Mouse (Mus musculus): Measurements from ENCODE around the gene Scn11a. TPM values are rescaled to one million over a fixed set of nuclear protein-coding genes. Genes with fewer than 3 reads are reported as not detected.

Gene Scn11a
- total and polyA plus RNA-seq, 3 experiments = under 0.01 TPM; not detected in 2

DNA sequence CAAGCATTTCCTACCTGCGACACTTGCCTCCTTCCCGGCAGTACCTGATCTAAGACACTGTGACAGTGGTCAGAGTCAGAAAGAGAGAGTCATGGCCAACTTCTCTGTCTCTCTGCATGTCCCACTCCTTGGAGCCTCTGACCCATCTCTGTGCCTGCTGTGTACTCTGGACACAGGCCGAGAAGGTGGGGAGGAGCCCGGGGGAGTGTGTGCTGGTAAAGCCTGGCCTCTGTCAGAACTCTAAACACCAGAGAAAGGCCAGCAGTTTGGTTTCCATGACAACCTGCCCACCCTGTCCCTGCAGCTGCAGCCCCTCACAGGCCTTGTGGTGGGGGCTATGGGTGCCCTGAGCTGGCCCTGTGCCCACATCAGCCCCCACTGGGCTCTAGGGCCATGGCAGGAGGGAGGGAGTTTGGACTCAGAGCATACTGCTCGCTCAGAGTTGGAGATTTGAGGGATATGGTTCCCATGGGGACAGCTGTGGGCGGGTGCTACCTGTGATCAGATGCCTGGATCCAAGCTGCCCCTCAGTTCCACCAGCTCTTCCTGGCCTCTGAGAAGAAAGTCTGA lies 99.9 kb downstream of the Scn11a start:
- no peak for ATAC-seq (ENCODE audit: extremely low read depth, insufficient number of reproducible peaks, low FRiP score, poor library complexity, severe bottlenecking)
- H3K4me3 ChIP-seq (ENCODE audit: low read depth, low read length) = no peak overlapping the region; the same call in 1 of the 2 replicates
- H3K4me1 ChIP-seq (ENCODE audit: insufficient read depth, low read depth, low read length) = no peaks in the 10 kb centered on the region
- DNase-seq (ENCODE audit: low spot score) = no peak
- H3K27me3 ChIP-seq (ENCODE audit: insufficient read depth, low read length) = no peaks in the 10 kb centered on the region
- no peak for TF ChIP-seq CTCF (IDR thresholded peaks at IDR 0.05; ENCODE audit: low read depth, low read length)
- no peak for TF ChIP-seq POLR2AphosphoS5 (IDR thresholded peaks at IDR 0.05; ENCODE audit: insufficient replicate concordance, low read depth, low read length)
- TF ChIP-seq GATA1 (IDR thresholded peaks at IDR 0.05; ENCODE audit: borderline replicate concordance, low read length) = no peak
- TF ChIP-seq GATA2 (IDR thresholded peaks at IDR 0.05; ENCODE audit: borderline replicate concordance, low read depth, low read length) = no peak
- no peak for TF ChIP-seq TAL1 (conservative IDR thresholded peaks at IDR 0.05; ENCODE audit: low read depth, low read length)
- no peaks in the 10 kb centered on the region for H3K36me3 ChIP-seq (replicated peaks)
- peaks cover 88% of the 10 kb centered on the region for H3K9me3 ChIP-seq (replicated peaks)

DNA sequence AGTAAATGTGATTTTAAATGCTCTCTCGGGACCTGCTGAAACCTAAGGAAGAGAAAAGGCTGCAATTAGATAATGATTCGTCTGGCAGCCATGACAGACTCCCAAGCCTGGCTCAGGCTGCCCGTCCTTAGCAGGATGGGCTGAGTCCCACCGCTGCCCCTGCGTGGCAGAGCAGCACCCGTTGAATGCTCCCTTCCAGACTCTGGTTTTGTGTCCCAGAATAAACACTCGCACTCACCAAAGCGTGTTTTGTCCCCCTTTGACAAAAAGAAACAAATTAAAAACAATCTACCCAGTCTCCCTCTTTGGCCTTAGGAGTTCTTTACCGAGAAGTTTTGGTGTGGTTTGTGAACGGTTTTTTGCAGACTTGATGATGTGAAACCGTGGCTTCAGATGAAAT lies 106.0 kb downstream of the Scn11a start, which contains the start of gene Scn10a:
Gene Scn10a, minus strand, starts transcription at position 101 of the 400 bp plus-strand sequence.
- Histone ChIP-seq H3K27me3 (ENCODE audit: insufficient read depth, low read length) (no peaks in the 10 kb centered on the region), H3K9me3 (replicated peaks) (peaks cover 79% of the 10 kb centered on the region), H3K4me1 (ENCODE audit: insufficient read depth, low read depth, low read length) (no peaks in the 10 kb centered on the region), H3K36me3 (replicated peaks) (no peaks in the 10 kb centered on the region), H3K4me3 (ENCODE audit: low read depth, low read length) (no peak within 1 kb of the TSS)
- ATAC-seq (ENCODE audit: extremely low read depth, insufficient number of reproducible peaks, low FRiP score, poor library complexity, severe bottlenecking) (no peak), DNase-seq (ENCODE audit: low spot score) (no peak)
- TF ChIP-seq GATA2 (IDR thresholded peaks at IDR 0.05; ENCODE audit: borderline replicate concordance, low read depth, low read length) = no peak
- TF ChIP-seq POLR2AphosphoS5 (IDR thresholded peaks at IDR 0.05; ENCODE audit: insufficient replicate concordance, low read depth, low read length) = no peak
- TF ChIP-seq CTCF (IDR thresholded peaks at IDR 0.05; ENCODE audit: low read depth, low read length) = no peak
- TF ChIP-seq GATA1 (IDR thresholded peaks at IDR 0.05; ENCODE audit: borderline replicate concordance, low read length) = no peak
- no peak for TF ChIP-seq TAL1 (conservative IDR thresholded peaks at IDR 0.05; ENCODE audit: low read depth, low read length)

DNA sequence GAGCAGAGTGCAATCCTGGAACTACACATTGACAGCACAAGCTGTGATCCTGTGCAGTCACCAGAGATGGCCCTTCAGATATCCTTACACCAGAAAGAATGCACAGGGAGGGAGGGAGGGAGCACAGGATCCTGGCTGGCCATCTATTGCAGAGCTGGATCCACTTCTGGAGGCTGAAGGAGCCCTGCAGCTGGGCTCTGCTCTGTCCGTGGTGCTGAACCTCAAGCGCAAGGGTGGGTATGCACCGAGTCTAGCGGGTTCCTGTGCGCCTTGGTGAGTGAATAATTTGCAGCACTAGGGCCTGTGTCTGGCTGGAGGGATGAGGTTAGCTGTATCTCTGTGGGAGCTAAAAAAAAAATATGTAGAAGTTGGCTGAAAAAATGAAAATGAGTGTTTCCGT lies 118.6 kb downstream of the Scn11a start:
- TF ChIP-seq GATA2 (IDR thresholded peaks at IDR 0.05; ENCODE audit: borderline replicate concordance, low read depth, low read length) (no peak), GATA1 (IDR thresholded peaks at IDR 0.05; ENCODE audit: borderline replicate concordance, low read length) (no peak), CTCF (IDR thresholded peaks at IDR 0.05; ENCODE audit: low read depth, low read length) (no peak), POLR2AphosphoS5 (IDR thresholded peaks at IDR 0.05; ENCODE audit: insufficient replicate concordance, low read depth, low read length) (no peak), TAL1 (conservative IDR thresholded peaks at IDR 0.05; ENCODE audit: low read depth, low read length) (no peak)
- ATAC-seq (ENCODE audit: extremely low read depth, insufficient number of reproducible peaks, low FRiP score, poor library complexity, severe bottlenecking) (no peak), DNase-seq (ENCODE audit: low spot score) (no peak)
- H3K4me3 ChIP-seq (ENCODE audit: low read depth, low read length) = no peak overlapping the region
- no peaks in the 10 kb centered on the region for H3K27me3 ChIP-seq (ENCODE audit: insufficient read depth, low read length)
- H3K9me3 ChIP-seq (replicated peaks) = peaks cover 74% of the 10 kb centered on the region
- no peaks in the 10 kb centered on the region for H3K4me1 ChIP-seq (ENCODE audit: insufficient read depth, low read depth, low read length)
- no peaks in the 10 kb centered on the region for H3K36me3 ChIP-seq (replicated peaks)

Other genes with a start within 250 kb of the Scn11a start
- gene Scn5a, start 246.4 kb downstream of the Scn11a start, total RNA-seq (2014; fragmentation: Nextera tagmentation) = not detected in 2 replicates
- under 0.01 and 0.27 TPM in 2 replicates for gene Scn5a, start 246.4 kb downstream of the Scn11a start, total RNA-seq (2017)
- not detected in 2 replicates for gene Scn5a, start 246.4 kb downstream of the Scn11a start, polyA plus RNA-seq (2012)
- gene Scn10a, start 106.1 kb downstream of the Scn11a start, total RNA-seq (2014; fragmentation: Nextera tagmentation) = not detected in 2 replicates
- 0.06 and 0.11 TPM in 2 replicates for gene Scn10a, start 106.1 kb downstream of the Scn11a start, total RNA-seq (2017)
- gene Scn10a, start 106.1 kb downstream of the Scn11a start, polyA plus RNA-seq (2012) = not detected in 2 replicates
- 99.9 and 111 TPM in 2 replicates for gene Wdr48, start 69.4 kb upstream of the Scn11a start, total RNA-seq (2014; fragmentation: Nextera tagmentation)
- gene Wdr48, start 69.4 kb upstream of the Scn11a start, total RNA-seq (2017) = 52.7 and 55.1 TPM in 2 replicates
- gene Wdr48, start 69.4 kb upstream of the Scn11a start, polyA plus RNA-seq (2012) = 11.3 and 14.5 TPM in 2 replicates
- 9.7 and 11.0 TPM in 2 replicates for gene Gorasp1, start 112.1 kb upstream of the Scn11a start, total RNA-seq (2014; fragmentation: Nextera tagmentation)
- gene Gorasp1, start 112.1 kb upstream of the Scn11a start, total RNA-seq (2017) = 4.8 and 7.4 TPM in 2 replicates
- 15.4 and 18.3 TPM in 2 replicates for gene Gorasp1, start 112.1 kb upstream of the Scn11a start, polyA plus RNA-seq (2012)
- not detected in 2 replicates for gene Ttc21a, start 112.2 kb upstream of the Scn11a start, total RNA-seq (2014; fragmentation: Nextera tagmentation)
- gene Ttc21a, start 112.2 kb upstream of the Scn11a start, total RNA-seq (2017) = 0.17 and 0.38 TPM in 2 replicates
- gene Ttc21a, start 112.2 kb upstream of the Scn11a start, polyA plus RNA-seq (2012) = 0.02 and 0.06 TPM in 2 replicates
- 17.0 and 26.5 TPM in 2 replicates for gene Csrnp1, start 159.2 kb upstream of the Scn11a start, total RNA-seq (2014; fragmentation: Nextera tagmentation)
- gene Csrnp1, start 159.2 kb upstream of the Scn11a start, total RNA-seq (2017) = 17.3 and 19.9 TPM in 2 replicates
- gene Csrnp1, start 159.2 kb upstream of the Scn11a start, polyA plus RNA-seq (2012) = 35.0 and 44.1 TPM in 2 replicates
- not detected in 2 replicates for gene Xirp1, start 198.1 kb upstream of the Scn11a start, total RNA-seq (2014; fragmentation: Nextera tagmentation)
- 0.05 and 0.06 TPM in 2 replicates for gene Xirp1, start 198.1 kb upstream of the Scn11a start, total RNA-seq (2017)
- gene Xirp1, start 198.1 kb upstream of the Scn11a start, polyA plus RNA-seq (2012) = not detected in 2 replicates
- not detected in 2 replicates for gene Cx3cr1, start 244.4 kb upstream of the Scn11a start, total RNA-seq (2014; fragmentation: Nextera tagmentation)
- 0.22 TPM in 1 of 2 replicates, not detected in the other for gene Cx3cr1, start 244.4 kb upstream of the Scn11a start, total RNA-seq (2017)
- not detected in 2 replicates for gene Cx3cr1, start 244.4 kb upstream of the Scn11a start, polyA plus RNA-seq (2012)